Mouse (Mus musculus): ENCODE data around the gene Hoxa6.

DNA sequence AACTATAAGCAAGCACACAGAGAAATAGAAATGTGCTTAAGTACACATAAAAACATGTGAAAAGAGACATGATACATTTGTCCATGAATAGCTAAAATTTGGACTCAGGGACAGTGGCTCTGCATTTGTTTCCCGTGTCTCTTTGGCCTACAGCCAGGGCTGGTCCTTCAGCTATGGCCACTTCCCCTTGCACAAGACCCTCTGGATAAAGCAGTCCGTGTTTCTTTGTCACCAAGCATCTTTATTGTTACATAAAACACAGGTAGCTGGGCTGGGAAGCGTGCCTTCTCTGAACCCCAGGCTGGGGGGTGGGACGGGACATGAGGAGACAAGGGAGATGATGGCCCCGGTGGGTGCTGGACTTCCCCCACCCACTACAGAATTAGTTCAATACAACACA lies 5.7 kb upstream of the Hoxa6 start:
- TF ChIP-seq CTCF (IDR thresholded peaks at IDR 0.05; ENCODE audit: borderline replicate concordance, extremely low read depth, insufficient read depth, insufficient read length) (no peak), POLR2A (IDR thresholded peaks at IDR 0.05; ENCODE audit: borderline replicate concordance, extremely low read depth, insufficient read depth, insufficient read length, poor library complexity, severe bottlenecking) (no peak)
